Mouse (Mus musculus) stomach, embryonic 15.5 days (tissue): ENCODE results near the gene Slit3. TPM values are rescaled to one million over a fixed set of nuclear protein-coding genes. Genes with fewer than 3 reads are reported as not detected.
A peak's percentile ranks its signal among the peaks of the same experiment; 100 is the strongest.

Experiments
- ATAC-seq: fragments of 200-750 bp; cut with Nextera tagmentation; 2 replicates; pipeline ENCODE4 v1.8.0; 2017; ENCODE audit warnings: low read depth, moderate number of reproducible peaks, moderate TSS enrichment; ENCODE audit not compliant: insufficient read depth, low FRiP score
- H3K27ac ChIP-seq: fragments of 300-500 bp; sonication (generic); 2 replicates; pipeline ENCODE4 v1.5.1; 2015; ENCODE audit warnings: mild to moderate bottlenecking, inconsistent platforms
- H3K27me3 ChIP-seq: fragments of 300-500 bp; sonication (generic); replicated peaks from 2 replicates; pipeline ENCODE4 v1.6.1; 2015; ENCODE audit warnings: inconsistent platforms
- H3K36me3 ChIP-seq: fragments of 300-500 bp; sonication (generic); 2 replicates; pipeline ENCODE4 v1.6.1; 2015; ENCODE audit warnings: inconsistent platforms
- H3K4me1 ChIP-seq: fragments of 300-500 bp; sonication (generic); 2 replicates; pipeline ENCODE4 v1.6.1; 2015; ENCODE audit warnings: inconsistent platforms
- H3K4me2 ChIP-seq: fragments of 300-500 bp; sonication (generic); 2 replicates; pipeline ENCODE4 v1.6.1; 2015; ENCODE audit warnings: mild to moderate bottlenecking, inconsistent platforms
- H3K4me3 ChIP-seq: fragments of 300-500 bp; sonication (generic); replicated peaks from 2 replicates; pipeline ENCODE4 v1.5.1; 2015; ENCODE audit warnings: inconsistent platforms
- H3K9ac ChIP-seq: fragments of 300-500 bp; sonication (generic); 2 replicates; pipeline ENCODE4 v1.6.1; 2015; ENCODE audit warnings: inconsistent platforms
- H3K9me3 ChIP-seq: fragments of 300-500 bp; sonication (generic); 2 replicates; pipeline ENCODE4 v1.6.1; 2016; ENCODE audit warnings: inconsistent platforms
- WGBS: fragments of 180-500 bp; shearing (Covaris S2); methylation state at CpG from one replicate; pipeline ENCODE4 v1.1.7; 2015; 5-methylcytosine and 5-hydroxymethylcytosine counted together
- polyA plus RNA-seq: library from polyadenylated mRNA; unstranded; fragments of >200 nt; fragmentation: Nextera tagmentation; extraction: Ambion mirVana; gene quantifications from 2 replicates; pipeline ENCODE4 v1.2.1, GENCODE M21; 2015

Gene Slit3
- polyA plus RNA-seq, 1 experiment from 2014 or later: 18.9 TPM

DNA sequence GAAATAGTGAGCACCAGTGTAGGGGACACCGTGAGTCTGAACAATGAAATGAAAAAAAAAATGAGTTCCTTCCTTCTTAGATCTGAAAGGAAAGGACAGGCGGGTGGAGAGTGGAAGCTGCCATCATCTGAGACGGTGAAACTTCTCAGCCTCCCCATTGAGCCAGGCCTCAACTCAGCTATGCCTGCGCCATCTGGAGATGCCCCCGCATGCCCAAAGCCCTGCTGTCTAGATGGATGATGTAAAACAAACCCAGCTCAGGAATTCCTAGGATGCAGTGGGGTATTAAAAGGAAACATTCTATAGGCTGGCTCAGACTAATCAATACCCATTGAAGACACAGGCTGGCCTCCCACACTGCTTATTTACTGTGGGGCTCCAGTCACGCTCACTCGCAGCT, 477.7 kb downstream of the Slit3 start:
- no peak overlapping the region for H3K9ac ChIP-seq
- no peaks in the 10 kb centered on the region for H3K9me3 ChIP-seq
- 65% methylated on average over 7 of the region's 7 CpGs for WGBS
- ATAC-seq: no peak
- H3K36me3 ChIP-seq: no peaks in the 10 kb centered on the region
- peaks cover 8% of the 10 kb centered on the region for H3K4me1 ChIP-seq
- H3K27me3 ChIP-seq: no peaks in the 10 kb centered on the region
- H3K4me3 ChIP-seq: no peak overlapping the region
- no peak overlapping the region for H3K4me2 ChIP-seq
- no peak overlapping the region for H3K27ac ChIP-seq

DNA sequence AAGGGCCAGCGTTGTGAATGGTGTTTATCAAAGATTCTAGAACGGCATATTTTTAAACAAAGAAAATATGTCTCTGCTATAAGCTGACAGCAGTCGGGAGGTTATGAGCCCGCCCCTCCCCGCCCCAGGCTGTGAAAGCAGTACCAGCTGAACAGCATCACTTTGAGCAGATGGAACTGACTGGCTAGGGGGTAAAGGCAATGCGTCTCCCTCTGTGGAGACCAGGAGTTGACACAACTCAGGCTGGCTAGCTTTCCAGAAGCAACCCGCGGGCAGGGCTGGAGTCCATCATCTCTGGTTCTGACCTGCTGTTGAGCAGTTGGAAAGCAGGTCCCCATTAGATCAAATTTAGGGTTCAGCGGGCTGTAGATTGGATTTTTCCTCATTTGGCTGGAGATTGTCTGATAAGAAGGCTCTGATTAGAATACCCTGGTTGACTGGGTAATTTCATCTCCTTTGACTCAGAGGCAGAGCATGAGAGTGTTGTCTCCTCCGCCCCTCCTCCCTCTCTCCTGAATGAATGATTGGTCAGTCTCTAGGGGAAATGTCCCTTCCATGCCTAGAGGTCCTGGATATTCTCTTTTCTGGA, 480.7 kb downstream of the Slit3 start:
- 0 out of 2 replicates have a peak, but pooled peaks cover 4% of the 10 kb centered on the region for H3K36me3 ChIP-seq
- peak overlapping the region; percentile 44; the same call in 1 of the 2 replicates for H3K27ac ChIP-seq
- no peak overlapping the region for H3K9ac ChIP-seq
- no peaks in the 10 kb centered on the region for H3K9me3 ChIP-seq
- 33% methylated on average over 10 of the region's 10 CpGs for WGBS
- H3K4me1 ChIP-seq: peaks cover 12% of the 10 kb centered on the region
- H3K4me3 ChIP-seq: no peak overlapping the region
- H3K4me2 ChIP-seq: no peak overlapping the region
- peak; percentile 52; the same call in 1 of the 2 replicates for ATAC-seq
- H3K27me3 ChIP-seq: no peaks in the 10 kb centered on the region

DNA sequence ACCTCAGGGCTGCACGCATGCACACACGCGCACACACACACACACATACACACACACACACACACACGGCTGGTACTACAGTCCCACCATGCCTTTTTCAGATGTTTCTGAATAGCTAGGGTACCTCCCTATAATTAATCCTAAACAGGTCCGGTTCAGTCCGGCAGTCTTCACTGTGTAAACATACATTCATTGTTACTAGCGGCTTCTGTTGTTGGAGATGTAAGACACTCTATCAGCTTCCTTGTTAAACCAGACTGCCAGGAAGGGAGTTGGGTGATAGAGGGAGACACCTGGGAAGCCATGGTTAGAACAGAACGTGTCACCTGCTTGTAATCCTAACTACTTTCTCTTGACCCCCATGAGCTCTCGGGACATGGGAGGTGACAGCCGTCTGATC, 481.6 kb downstream of the Slit3 start:
- no peak overlapping the region for H3K4me2 ChIP-seq
- 0 out of 2 replicates have a peak, but pooled peaks cover 4% of the 10 kb centered on the region for H3K36me3 ChIP-seq
- peaks cover 12% of the 10 kb centered on the region for H3K4me1 ChIP-seq
- WGBS: 56% methylated on average over 10 of the region's 10 CpGs
- no peak overlapping the region for H3K4me3 ChIP-seq
- H3K27ac ChIP-seq: no peak overlapping the region
- H3K9ac ChIP-seq: no peak overlapping the region
- ATAC-seq: no peak
- no peaks in the 10 kb centered on the region for H3K9me3 ChIP-seq
- H3K27me3 ChIP-seq: no peaks in the 10 kb centered on the region

DNA sequence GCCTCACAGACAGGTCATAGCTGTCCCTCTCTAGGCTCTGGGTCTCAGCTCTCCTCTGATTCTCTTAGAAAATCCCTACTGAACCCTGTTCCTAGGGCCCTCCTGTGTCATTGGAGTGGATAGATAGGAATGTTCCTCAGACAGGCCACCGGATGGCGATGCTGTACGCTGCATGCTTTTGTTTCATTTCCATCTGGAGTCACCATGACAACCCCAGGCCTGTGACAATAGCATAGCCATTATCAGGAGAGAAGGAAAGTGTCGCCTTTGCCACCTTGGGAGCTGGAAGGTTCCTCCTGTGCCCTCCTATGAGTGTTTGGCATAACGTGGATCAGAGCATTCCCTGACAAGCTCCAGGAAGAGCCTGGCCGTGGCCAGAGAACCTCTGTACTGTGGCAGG, 482.9 kb downstream of the Slit3 start:
- Histone ChIP-seq H3K4me2 (no peak overlapping the region), H3K4me1 (peaks cover 12% of the 10 kb centered on the region), H3K9me3 (no peaks in the 10 kb centered on the region), H3K27ac (no peak overlapping the region), H3K36me3 (0 out of 2 replicates have a peak, but pooled peaks cover 4% of the 10 kb centered on the region), H3K9ac (no peak overlapping the region), H3K4me3 (no peak overlapping the region), H3K27me3 (no peaks in the 10 kb centered on the region)
- 86% methylated on average over 6 of the region's 6 CpGs for WGBS
- ATAC-seq: no peak

DNA sequence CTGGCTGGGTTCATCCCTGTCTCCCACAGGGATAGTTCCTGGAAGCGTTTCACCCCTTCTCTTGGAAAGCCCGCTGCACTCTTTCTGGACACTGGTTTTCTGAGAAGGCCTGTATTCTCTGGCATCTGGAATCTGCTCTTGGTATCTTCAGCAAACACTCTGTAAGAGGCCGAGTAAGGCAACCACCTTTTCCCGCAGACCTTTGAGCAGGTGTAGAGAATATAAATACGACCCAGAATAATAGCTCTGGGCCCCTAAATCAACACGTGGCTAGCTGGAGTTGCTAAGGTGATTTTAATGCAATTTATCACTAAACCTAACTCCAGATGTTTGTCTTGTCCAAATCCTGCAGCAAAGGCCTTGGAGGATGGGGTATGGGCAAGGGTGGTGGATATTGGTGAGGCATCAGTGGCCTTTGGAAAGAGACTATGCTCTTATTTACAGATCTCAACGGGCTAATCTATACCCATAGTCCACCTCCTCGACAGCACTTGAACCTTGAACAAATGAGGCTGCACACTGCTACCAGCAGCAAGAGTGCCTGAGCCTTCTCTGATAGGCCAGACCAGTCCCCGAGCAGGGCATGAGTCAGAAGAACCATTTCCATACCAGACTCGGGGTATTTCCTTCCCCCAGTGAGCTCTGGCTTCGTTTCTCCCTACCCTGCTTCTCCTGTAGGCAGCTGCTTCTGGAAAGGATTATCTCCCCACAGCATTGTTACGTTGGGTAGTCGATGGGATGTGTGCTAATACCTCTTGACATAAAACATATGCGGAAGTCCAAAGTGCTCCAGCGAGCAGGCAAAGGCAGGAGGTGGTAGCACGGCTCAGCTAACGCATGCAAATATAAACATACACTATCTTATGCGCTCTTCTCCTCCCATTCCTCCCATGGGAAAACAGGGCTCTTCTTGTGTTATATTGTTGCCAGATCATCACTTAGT, 484.1 kb downstream of the Slit3 start:
- no peak overlapping the region for H3K27ac ChIP-seq
- ATAC-seq: no peak
- no peak overlapping the region for H3K4me2 ChIP-seq
- H3K9me3 ChIP-seq: no peaks in the 10 kb centered on the region
- H3K9ac ChIP-seq: no peak overlapping the region
- peaks cover 12% of the 10 kb centered on the region for H3K4me1 ChIP-seq
- no peak overlapping the region for H3K4me3 ChIP-seq
- 43% methylated on average over 18 of the region's 18 CpGs for WGBS
- no peaks in the 10 kb centered on the region for H3K27me3 ChIP-seq
- 0 out of 2 replicates have a peak, but pooled peaks cover 4% of the 10 kb centered on the region for H3K36me3 ChIP-seq

DNA sequence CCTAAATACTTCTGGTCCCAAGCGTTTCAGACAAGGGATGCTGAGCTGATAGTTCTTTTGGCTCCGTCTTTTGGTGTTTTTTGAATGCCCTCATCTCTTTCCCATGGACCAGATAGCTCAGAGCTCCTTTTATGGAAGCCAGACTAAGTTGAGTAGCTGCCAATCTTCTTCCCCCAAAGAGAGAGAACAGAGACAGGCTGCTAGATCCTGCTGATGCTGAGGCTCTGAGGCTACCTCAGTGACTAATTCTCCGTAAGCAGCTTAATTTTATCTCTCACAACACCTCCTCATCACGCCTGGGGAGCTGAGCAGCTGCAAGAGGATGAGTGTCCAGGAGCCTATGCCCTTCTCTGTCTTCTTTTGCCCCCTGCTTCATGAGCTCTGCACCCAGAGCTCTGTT, 486.2 kb downstream of the Slit3 start:
- Histone ChIP-seq H3K4me1 (peaks cover 7% of the 10 kb centered on the region; the same call in 1 of the 2 replicates), H3K9me3 (no peaks in the 10 kb centered on the region), H3K4me2 (no peak overlapping the region), H3K9ac (no peak overlapping the region), H3K4me3 (no peak overlapping the region), H3K36me3 (0 out of 2 replicates have a peak, but pooled peaks cover 4% of the 10 kb centered on the region), H3K27me3 (no peaks in the 10 kb centered on the region), H3K27ac (no peak overlapping the region)
- no peak for ATAC-seq
- WGBS: 77% methylated on average over 4 of the region's 4 CpGs

DNA sequence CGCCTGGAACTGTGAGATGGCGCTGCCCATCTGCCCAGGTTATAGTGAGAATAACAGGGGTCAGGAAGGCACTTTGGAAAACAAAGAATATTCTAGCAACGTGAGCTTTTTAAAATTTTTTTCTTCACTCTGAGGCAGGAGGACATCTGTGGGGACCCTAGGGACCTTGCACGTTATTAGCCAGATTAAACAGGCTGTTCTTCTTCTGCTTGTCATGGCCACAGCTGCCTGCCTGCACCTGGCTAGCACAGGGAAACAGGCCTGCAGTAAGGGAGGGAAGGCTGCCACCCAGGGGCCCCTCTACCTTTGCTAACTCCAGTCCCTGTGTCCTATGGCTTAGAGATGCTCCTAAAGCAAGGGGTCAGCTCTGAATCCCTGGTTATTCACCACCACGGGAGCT, 487.8 kb downstream of the Slit3 start:
- Histone ChIP-seq H3K4me1 (0 out of 2 replicates have a peak, but pooled peaks cover 4% of the 10 kb centered on the region), H3K9ac (no peak overlapping the region), H3K27ac (no peak overlapping the region), H3K9me3 (no peaks in the 10 kb centered on the region), H3K36me3 (0 out of 2 replicates have a peak, but pooled peaks cover 4% of the 10 kb centered on the region), H3K27me3 (no peaks in the 10 kb centered on the region), H3K4me2 (no peak overlapping the region), H3K4me3 (no peak overlapping the region)
- ATAC-seq: no peak
- WGBS: 69% methylated on average over 5 of the region's 5 CpGs

DNA sequence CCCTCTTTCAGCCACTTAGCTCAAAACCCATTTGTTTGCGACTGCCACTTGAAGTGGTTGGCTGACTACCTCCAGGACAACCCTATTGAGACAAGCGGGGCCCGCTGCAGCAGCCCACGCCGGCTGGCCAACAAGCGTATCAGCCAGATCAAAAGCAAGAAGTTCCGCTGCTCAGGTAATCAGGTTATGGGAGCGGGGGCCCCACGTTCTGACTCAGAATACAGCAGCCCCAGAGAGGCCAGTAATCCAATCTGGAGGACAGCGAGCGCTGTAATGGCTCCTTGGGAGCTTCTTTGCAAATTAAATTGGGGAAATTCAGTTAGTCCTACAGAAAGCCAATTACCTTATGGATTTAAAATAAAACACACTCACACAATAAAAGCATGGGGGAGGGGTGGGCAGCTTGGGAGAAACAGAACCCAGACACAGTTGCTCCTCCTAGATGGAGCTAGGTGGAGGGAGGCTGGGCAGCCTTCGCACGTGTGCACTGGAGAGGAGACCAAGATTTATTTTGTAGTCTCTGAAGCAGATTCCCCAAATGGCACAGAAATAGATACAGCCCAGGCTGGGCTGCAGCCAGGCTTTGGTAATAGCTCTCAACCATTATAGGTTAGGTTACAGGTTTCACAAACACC, 491.4 kb downstream of the Slit3 start:
- Histone ChIP-seq H3K4me1 (no peaks in the 10 kb centered on the region), H3K4me2 (no peak overlapping the region), H3K36me3 (no peaks in the 10 kb centered on the region), H3K9me3 (no peaks in the 10 kb centered on the region), H3K27me3 (no peaks in the 10 kb centered on the region), H3K4me3 (no peak overlapping the region), H3K9ac (no peak overlapping the region), H3K27ac (peak overlapping the region; percentile 31; the same call in 1 of the 2 replicates)
- 66% methylated on average over 13 of the region's 13 CpGs for WGBS
- ATAC-seq: no peak

DNA sequence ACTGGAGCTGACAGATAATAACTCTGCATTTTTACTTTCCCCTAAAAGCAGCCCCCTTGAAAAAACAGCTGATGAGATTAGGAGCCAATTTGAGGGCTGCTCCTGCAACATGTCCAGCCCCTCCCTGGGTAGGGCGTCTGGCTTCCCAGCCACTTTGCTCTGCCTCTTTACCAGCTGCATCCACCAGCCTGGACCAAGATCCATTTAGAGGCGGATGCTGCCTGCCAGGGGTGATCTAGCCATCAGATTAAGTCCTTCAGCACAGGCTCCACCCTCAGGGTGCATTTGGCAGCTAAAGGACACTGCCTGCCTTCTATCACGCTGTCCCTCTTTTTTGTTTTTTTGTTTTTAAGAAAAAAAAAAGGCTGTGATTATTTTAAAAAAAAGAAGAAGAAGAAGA, 493.5 kb downstream of the Slit3 start:
- no peaks in the 10 kb centered on the region for H3K36me3 ChIP-seq
- H3K9me3 ChIP-seq: no peaks in the 10 kb centered on the region
- no peak overlapping the region for H3K27ac ChIP-seq
- ATAC-seq: no peak
- WGBS: 48% methylated on average over 3 of the region's 3 CpGs
- H3K4me3 ChIP-seq: no peak overlapping the region
- H3K4me2 ChIP-seq: no peak overlapping the region
- no peak overlapping the region for H3K9ac ChIP-seq
- no peaks in the 10 kb centered on the region for H3K27me3 ChIP-seq
- no peaks in the 10 kb centered on the region for H3K4me1 ChIP-seq

DNA sequence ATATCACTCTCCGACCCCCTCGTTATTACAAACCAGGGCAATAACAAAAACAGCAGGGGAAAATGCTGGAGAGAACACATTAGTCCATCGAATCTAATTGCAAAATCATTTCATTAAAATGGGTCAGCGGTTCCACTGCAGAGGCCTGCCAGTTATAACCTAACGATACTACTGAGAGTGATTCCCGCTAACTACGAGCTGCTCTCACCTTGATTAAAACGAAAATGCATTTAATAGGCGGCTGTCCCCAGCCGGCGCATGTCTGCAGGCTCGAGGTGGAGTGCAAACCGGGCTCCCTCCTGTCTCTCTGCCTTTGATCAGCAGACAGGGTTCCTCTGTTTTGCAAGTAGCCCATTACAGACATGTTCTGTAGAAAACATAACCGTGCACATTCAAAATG, 498.4 kb downstream of the Slit3 start:
- ATAC-seq: no peak
- H3K27me3 ChIP-seq: no peaks in the 10 kb centered on the region
- no peak overlapping the region for H3K27ac ChIP-seq
- H3K4me3 ChIP-seq: no peak overlapping the region
- no peaks in the 10 kb centered on the region for H3K36me3 ChIP-seq
- no peaks in the 10 kb centered on the region for H3K9me3 ChIP-seq
- no peaks in the 10 kb centered on the region for H3K4me1 ChIP-seq
- no peak overlapping the region for H3K9ac ChIP-seq
- WGBS: 90% methylated on average over 14 of the region's 14 CpGs
- H3K4me2 ChIP-seq: no peak overlapping the region

DNA sequence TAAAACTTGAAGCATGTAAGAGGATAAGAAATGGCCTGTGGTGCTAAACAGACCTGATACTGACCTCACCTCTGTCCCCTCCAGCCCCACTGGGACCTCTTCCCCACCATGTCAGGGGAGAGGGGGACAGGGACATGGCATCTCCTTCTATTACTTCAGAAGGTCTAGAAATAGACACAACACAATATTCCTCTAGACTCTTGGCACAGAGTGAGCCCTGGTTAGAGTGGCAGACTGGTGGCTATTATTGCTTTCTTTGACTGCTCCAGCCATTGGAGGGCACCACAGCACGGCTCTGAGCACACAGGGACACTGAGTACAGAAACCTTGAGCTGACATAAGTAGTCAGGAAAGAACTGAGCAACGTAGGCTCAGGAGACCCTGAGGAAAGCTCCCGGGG, 501.7 kb downstream of the Slit3 start:
- Histone ChIP-seq H3K9me3 (no peaks in the 10 kb centered on the region), H3K4me2 (no peak overlapping the region), H3K4me3 (no peak overlapping the region), H3K9ac (no peak overlapping the region), H3K36me3 (no peaks in the 10 kb centered on the region), H3K27ac (no peak overlapping the region), H3K4me1 (no peaks in the 10 kb centered on the region), H3K27me3 (no peaks in the 10 kb centered on the region)
- 91% methylated on average over 3 of the region's 3 CpGs for WGBS
- no peak for ATAC-seq
